Mouse (Mus musculus) ES-E14 (cell line): Measurements from ENCODE around the gene Gm10487. TPM values are rescaled to one million over a fixed set of nuclear protein-coding genes. Genes with fewer than 3 reads are reported as not detected.
"Not testable (repeated sequence)": the region's sequence is repeated elsewhere in the genome, so short reads cannot be mapped to it uniquely, and the experiment has no call there.

Experiments used
- DNase-seq: peaks from one replicate; pipeline ENCODE4 v3.0.0-alpha.2; 2013; ENCODE audit warnings: low read depth, low spot score
- H3K27ac ChIP-seq: 2 replicates; pipeline ENCODE4 v1.5.1; 2012; ENCODE audit warnings: low read depth, mild to moderate bottlenecking, low read length, moderate library complexity, mixed read lengths; ENCODE audit not compliant: poor library complexity, insufficient read depth, severe bottlenecking
- H3K36me3 ChIP-seq: 2 replicates; pipeline ENCODE4 v1.6.1; 2012; ENCODE audit warnings: mild to moderate bottlenecking, low read length, moderate library complexity, mixed read lengths; ENCODE audit not compliant: control insufficient read depth, poor library complexity, insufficient read depth, severe bottlenecking
- H3K4me1 ChIP-seq, 2 experiments: fragments of 150-350 bp in 1 of 2; sonication (generic) in 1 of 2; 2 replicates each; pipeline ENCODE4 v1.6.1; 2012; ENCODE audit warnings: low read length in 2 of 2, mild to moderate bottlenecking in 1 of 2, mixed read lengths in 1 of 2; ENCODE audit not compliant: control insufficient read depth in 2 of 2, insufficient read depth in 2 of 2, poor library complexity in 1 of 2
- H3K4me3 ChIP-seq, 2 experiments: fragments of 150-350 bp in 1 of 2; sonication (generic) in 1 of 2; 2 replicates each; pipeline ENCODE4 v1.5.1; 2012; ENCODE audit warnings: low read length in 2 of 2, low read depth in 1 of 2, mild to moderate bottlenecking in 1 of 2, mixed read lengths in 1 of 2; ENCODE audit not compliant: insufficient read depth in 1 of 2, poor library complexity in 1 of 2, severe bottlenecking in 1 of 2
- H3K9ac ChIP-seq: 2 replicates; pipeline ENCODE4 v1.6.1; 2012; ENCODE audit warnings: low read depth, mild to moderate bottlenecking, low read length, mixed read lengths; ENCODE audit not compliant: poor library complexity, insufficient read depth, severe bottlenecking
- H3K9me3 ChIP-seq: fragments of 150-350 bp; sonication (generic); 2 replicates; pipeline ENCODE4 v1.6.1; 2012; ENCODE audit warnings: low read depth, mild to moderate bottlenecking, low read length; ENCODE audit not compliant: control insufficient read depth, insufficient read depth
- in situ Hi-C, 2 experiments: fragments of 600-800 bp; cut with MboI; formaldehyde crosslinking; loops; one replicate each; pipeline ENCODE4 v1.15.1; 2025; ENCODE audit warnings: low sequenced_read_pairs in 2 of 2, inconsistent platforms in 1 of 2; ENCODE audit not compliant: unreplicated experiment in 2 of 2
- total RNA-seq: library from RNA; depleted of rRNA; stranded (reverse); fragments of 300-350 nt; gene quantifications from 2 replicates; pipeline ENCODE4 v1.2.3, GENCODE M21; 2012; rRNA removed

The Gm10487 gene
- not detected in 2 replicates for total RNA-seq

- H3K27ac ChIP-seq, H3K4me1 ChIP-seq, DNase-seq, in situ Hi-C loops, H3K9me3 ChIP-seq, H3K4me3 ChIP-seq, H3K36me3 ChIP-seq, H3K9ac ChIP-seq: not testable (repeated sequence)
Measured at GRCm38 (mm10) chrX:30843369-30843768, at the start of gene Gm10487. Gene Gm10487, minus strand, starts transcription at chrX:30843469.
